Mouse (Mus musculus): Measurements from ENCODE around the gene Togaram2.

Togaram2 gene

DNA sequence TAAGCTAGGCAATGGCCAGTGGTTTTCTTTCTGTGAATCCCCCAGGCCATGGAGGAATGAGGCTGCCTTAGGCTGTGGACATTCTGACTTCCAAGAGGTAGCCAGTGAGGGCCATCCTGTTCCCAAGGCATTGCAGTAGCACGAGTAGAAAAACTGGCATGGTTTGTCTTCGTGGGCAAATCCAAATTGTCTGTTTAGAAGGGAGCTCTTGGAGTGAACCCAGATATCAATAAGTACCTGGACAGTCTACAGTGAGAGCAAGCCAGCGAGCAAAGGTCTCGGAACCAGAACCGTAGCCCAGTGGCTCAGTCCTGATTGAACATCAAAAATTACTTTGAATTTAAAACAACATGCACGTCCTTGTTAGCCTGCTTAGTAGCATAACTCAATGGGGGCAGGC lies 10.2 kb downstream of the Togaram2 start:
- DNase-seq, result no peak

DNA sequence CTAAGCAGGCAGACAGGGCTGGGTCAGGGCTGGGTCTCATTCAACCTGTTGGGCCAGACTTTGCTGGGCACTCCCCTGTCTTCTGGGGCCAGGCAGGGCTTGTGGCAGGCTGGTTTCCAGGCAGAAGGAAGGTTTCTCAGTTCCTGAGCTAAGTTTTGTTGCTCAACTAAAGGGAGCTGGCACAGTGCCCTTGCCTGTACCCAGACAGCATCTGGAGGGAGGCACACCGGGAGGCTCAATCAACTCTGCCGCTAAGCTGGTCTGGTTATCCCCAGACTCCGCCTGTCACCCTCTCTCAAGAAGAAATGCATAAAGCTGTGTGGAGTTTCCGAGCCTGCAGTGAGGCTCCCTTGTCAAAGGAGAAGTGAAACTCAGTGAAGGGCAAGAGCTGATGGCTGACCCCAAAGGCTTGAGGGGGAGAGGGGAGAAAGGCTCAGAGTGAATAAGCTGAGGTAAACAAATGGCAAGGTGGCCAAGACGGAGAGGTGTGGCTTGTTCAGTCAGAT lies 11.1 kb downstream of the Togaram2 start:
- DNase-seq, result no peak

DNA sequence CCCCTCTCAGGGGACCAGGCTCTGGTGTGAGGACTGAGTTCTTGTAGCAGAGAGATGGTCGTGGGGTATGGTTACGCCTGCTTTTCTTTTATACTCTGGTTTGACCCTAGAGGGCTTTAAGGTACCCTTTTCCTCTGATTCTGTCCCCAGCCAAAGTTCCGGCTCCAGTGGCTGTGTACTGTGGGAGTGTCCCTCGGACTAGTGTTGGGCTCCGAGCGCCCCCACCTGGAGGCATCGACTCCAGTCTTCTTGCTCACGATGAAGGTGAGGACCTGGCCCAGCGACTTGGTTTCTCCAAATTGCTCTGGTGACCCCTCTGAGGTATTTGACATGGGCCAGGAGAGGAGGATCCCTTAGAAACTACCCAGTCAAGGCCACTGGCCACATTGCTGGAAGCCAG lies 14.4 kb downstream of the Togaram2 start:
- no peak for DNase-seq

DNA sequence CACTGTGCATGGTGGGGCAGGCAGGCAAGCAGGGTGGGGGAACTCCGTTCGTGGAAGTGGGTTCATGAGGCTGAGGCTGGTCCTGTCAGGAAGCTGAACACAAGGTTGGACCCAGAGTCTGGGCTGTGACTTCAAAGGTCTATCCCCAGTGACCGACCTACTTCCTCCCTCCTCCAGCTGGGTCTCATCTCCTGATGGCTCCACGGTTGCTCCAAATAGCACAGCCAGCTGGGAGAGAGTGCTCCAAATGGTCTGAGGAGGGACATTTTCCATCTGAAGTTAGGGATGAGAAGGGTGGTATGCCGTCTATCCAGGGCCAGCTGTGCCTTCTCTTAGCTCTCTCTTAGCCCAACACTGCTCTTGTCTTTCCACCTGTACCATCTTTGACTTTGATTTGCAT lies 16.8 kb downstream of the Togaram2 start:
- DNase-seq, result no peak

DNA sequence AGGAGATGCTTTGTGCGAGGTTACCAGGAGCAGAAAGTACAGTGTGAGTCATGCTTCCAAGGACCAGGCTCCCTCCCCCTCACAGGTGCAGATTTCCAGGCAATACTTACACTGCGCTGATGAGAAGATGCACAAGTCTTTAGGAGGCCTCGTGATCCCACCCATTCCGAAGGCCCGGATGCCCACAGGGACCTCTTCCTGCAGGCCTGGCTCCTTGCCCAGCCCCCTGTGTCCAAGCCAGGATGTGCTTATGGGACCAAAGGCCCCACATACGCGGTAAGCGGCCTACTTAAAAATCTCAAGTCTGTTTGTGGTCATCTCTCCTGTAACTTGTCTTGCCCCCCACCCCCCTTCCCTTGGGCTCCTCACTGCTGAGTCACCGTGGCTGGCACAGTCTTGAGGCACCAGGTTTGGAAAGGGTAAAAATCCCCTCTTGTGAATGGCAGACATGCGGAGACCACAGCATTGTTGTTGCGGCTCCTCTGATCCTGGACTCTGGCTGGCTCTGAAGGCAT lies 18.4 kb downstream of the Togaram2 start:
- peak in 1 of 2 experiments; percentile 50 for DNase-seq

DNA sequence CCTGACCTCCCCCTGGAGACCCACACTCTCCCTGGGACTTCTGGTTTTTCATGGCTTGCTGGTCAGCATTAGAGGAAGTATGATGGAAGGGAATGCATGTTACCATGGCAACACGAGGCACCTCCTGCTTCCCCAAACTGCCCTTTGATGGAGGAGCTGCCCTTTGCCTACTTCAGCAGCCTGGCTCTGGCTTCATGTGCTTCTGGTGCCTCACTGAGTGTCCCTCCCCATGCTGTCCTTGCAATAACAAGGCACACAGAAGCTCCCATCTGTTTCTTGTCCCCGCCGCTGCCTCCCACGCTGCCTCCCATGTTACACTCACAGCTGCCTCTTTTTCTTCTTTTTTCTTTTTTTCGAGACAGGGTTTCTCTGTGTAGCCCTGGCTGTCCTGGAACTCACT lies 20.3 kb downstream of the Togaram2 start:
- DNase-seq, result no peak

DNA sequence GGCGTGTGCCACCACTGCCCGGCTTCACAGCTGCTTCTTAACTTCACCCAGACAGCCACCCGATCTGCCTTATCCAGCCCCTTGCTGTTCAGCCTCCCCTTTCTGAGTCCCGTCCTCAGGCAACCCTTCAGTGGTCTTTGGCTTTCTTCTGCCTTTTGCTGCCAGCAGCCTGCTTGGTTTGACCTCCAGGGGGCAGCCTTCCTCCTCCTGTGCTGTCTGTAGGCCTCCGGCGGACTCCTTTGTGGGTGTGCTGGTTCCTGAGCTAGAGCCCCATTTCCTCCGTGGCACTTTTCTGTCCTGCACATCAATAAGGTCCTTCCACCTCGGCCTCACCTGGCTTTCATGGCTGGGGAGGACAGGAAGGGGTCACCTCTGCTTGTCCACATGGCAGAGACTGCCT lies 20.7 kb downstream of the Togaram2 start:
- DNase-seq, result peak in 1 of 2 experiments; percentile 47

DNA sequence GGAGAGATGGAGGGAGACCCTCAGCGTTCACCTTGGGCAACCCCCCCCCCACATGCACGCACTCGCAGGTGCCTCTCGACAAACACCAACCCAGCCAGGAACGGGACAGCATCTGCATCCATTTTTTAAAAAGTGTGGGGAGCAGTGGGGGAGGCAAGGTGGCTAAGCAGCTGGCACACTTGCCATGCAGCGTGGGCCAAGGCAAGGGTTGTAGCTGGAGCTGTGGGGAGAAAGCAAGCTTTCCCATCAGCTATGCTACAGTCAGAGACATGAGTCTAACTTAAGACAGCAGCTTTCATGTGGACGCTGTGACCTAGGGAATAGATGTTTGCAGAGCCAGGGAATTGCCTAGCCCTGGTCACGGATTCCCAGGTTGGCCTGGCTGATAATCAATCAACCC lies 22.1 kb downstream of the Togaram2 start:
- DNase-seq, result no peak

DNA sequence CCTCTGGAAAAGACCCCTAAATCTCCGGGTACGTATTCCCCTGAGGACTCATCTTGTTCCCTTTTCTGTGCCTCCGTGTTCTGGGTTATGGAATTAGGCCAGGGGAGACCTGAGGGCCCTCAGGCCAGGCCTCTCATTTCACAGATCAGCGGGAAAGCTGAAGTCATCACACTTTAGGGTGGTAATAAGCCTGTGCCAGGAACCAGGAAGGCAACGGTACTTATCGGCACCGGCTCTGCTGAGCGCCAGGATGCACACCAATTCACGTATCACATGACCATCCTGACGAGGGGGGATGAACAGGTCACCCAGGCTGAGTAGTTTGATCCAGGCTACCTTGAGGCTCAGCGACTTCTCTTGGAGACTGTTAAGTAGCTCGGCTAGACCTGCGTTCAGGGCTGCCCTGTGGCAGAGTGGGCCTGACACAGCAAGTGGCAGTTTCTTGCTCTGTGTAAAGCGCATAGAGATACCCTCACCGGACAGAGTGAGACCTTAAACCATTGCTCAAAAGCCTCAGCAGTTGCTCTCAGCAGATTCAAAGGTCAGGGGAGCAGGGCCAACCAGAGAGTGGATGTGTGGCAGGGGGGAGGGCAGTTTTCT lies 22.8 kb downstream of the Togaram2 start:
- no peak for DNase-seq

DNA sequence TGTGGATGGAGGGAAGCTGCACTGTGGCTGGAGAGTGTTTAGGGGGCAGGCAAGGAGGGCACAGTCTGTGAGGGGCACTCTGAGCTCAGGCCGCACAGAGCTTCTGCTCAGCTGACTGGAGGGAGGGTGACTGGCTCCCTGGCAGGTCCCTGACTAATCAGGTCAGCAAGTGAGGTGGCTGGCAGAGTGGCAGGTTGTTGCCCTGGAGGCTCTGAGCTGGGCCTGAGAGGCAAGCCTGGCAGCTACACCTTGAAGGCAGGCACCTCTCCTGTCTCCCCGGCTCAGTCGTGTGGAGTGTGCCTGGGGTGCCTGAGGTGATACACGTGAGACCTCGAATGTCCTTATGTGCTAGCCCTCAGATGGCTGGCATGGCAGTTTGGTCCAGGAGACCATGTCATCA lies 23.3 kb downstream of the Togaram2 start:
- DNase-seq, result no peak

DNA sequence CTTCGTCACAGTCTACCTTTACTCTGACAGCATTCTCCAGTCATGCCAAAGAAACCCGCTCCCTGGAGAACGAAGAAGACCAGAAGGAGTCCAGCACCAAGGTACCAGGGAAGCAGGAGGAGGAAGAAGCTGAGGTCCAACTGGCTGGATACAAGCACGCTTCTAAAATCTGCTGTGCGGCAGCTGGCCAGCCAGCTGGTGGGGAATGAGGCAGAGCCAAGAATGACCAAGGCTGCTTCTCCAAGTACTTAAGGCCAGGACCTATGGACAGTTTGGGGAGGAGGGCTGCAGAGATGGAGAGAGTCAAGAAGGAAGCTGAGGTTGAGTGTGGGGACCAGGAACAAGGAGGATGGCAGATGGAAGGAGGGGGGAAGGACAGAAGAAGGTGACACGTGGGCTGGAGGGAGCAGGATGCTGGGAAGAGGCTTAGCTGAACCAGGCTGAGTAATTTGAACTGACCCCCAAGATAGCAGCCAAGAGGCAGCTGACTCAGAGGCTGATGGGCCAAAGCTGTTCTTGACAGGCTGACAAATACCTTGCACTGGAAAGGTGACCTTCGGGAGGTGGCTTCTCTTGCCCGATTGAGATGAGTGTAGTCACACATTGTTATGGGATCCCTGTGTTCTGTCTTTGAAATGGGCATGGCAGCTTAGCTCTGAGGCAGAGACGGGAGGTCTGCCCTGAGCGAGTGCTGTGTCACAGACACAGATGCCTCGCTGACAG lies 25.0 kb downstream of the Togaram2 start:
- peak; percentile 54 to 64 for DNase-seq

DNA sequence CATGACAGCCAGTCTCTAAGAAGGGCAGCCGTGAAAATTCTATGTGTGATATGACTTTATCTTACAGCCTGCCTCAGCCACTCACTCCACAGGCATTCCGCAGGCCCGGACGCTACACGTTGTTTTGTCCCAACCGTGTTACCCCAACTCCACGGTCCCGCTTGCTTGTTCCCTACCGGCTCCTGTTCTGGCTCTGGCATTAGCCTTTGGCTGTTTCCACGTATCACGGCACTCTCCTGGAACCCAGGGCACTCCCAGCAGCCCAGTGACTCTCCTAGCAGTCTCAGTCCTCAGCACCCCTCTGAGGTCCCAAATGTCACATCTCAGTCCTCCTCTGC lies 25.5 kb downstream of the Togaram2 start:
- no peak for DNase-seq

DNA sequence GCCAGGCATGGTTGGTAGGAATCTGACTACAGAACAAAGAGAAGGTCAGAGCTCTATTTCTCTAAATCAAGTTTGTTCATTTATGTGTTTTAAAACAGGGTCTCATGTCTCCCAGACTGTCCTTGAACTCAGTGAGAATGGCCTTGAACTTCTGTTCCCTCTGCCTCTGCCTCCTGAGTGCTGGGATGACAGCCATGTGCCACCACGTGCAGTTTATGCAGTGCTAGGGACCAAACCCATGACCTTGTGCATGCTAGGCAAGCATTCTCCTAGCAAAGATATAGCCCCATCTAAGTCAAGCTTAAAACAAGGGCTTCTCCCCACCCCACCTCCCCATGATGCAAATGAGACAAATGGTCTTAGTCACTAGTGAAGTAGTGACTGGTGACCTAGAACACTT lies 32.1 kb downstream of the Togaram2 start:
- no peak for DNase-seq

DNA sequence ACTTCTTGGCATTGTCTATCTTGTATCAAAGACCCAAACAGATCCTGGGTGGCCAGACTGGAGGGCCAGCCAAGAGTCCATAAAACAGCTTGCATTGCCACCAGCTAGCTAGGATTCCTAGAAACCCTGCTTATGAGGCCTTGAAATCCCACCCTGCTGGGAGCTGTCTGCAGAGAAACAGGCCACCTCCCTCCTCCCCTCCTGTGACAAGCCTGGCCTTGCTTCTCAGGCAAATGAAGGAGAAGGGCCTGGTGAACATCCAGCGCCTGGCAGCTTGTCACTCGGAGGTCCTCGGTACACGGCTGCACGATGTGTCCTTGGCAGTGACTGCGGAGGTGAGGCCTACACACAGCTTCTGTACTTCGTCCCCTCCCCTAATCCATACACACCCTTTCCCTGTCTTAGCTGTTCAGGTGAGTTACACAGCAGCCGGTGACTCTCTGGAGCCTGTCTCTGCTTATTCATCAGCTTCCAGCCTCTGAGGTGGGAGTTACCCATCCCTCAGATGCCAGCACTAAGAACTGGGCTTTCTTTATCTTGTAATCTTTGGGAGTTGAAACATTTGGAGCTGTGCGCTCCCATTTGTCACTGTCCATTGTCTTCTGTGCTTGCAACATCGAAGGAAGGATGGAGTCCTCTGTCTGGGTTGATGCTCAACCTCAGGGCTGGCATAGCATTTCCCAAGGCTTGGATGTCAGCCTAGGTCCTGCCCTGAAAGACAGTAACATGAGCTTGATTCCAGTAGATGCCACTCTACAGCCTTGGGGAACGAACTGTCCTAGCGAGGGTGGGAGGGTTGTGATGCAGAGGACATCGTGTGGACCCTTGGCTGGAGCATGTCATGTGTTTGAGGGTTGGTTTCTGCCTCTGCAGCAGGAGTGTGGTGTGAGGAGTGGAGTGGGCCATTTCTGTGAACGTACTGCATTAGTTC lies 32.8 kb downstream of the Togaram2 start:
- DNase-seq, result peak in 1 of 2 experiments; percentile 22

DNA sequence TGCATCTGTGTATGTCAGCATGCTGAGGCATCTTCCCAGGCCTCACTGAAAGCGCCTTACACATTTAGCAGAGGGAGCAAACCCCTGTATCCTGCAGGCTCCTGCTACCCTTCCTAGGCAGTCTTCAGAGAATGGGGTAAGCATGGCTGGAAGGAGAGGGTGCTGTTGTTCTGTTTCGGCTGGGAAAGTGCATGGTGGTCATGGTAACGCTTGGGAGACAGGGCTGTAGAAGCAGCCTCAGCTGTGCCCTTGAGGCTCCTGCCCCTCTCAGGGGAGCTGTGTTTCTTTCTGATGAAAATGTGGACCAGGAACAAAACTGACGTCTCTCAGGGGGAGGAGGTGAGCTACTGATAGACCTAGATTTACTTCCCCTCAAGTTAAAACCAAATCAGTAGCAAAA lies 34.7 kb downstream of the Togaram2 start:
- no peak for DNase-seq

DNA sequence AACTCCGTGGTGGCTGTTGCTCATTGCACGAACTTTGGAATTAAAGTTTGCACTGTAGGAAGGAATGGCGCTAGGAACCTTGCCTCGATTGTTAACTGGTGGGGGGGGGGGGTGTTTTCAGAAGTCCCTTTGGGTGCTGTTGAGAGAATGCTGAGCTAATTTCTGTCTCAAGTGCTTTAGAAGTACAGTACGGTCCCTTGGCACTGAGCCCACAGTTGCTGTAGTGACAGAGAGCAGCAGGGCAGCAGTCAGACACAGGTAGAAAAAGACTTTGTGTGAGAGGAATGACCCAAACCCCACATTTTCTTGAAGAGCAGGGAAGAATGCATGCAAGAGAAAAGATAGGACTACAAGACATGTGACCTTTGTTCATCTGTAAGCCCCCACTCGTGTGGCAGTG lies 39.2 kb downstream of the Togaram2 start:
- peak in 1 of 2 experiments; percentile 47 for DNase-seq

DNA sequence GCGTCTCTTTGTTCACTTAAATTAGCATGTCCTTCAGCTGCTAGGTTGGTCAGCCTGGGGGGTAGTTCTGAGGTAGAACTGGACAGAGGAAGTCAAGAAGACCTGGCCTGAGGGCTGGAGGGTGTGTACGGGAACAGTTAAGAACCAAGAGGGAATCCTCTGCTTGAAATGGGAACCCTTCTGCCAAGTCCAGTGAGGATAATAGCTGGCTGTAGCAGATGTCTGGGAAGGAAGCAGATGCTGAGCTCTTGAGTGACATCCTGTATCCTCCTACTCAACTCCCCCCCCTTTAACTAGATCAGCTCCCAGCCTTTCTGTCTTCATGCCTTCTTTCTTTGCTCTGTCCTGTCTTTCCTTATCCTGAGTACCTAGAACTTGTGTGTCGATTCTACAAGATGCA lies 42.0 kb downstream of the Togaram2 start:
- no peak for DNase-seq

DNA sequence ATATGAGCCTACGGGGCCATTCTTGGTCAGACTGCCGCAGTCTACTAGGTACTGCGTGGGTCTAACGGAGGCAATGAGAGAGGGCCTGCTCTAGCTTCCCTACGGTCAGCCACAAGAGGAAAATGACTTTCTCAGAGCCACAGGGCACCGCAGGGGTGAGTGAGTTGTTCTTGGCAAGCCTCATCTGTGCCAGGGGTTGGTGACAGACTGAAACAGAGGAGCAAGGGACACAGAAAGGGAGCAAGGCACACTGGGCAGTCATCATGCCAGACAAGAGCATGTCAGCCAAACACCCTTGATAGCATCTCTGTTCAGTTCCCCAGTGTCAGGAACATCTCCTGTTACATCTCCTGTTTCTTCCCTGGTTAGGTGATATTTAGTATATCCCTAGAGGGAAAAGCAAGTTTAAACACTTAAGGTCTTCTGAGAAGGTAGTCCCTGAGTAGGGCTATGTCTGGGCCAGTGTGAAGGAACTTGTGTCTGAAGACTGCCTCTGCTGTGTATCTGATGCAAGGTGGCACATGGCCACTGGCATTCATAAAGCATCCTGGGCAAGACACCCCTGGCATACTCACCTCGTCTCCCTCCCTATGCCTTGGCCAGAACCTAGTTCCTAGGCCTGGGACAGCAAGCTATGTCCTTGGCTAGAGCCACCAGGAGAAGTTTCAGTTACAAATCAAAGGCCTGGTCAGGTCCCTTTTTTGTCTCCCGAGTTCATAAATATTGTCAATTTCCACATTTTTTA lies 45.0 kb downstream of the Togaram2 start:
- no peak for DNase-seq

DNA sequence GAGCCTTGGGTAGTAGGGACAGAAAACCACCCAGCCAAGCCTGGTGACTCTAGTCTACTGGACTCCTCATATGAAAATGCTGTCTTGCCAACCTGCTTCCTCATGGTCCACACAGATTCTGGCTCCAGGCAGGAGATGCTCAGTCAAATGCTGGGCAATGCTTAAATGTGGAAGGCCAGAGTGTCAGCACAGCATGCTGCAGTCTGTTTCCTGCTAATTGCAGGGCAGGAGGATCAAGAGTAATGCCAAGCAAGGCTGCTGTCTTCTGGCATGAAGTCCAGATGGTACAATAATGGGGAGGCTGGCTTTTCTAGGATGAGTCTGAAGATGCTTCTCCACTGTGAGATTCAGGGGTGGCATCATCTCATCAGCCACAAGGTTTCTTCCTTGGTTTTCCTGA lies 47.4 kb downstream of the Togaram2 start:
- peak; percentile 80 to 85 for DNase-seq

DNA sequence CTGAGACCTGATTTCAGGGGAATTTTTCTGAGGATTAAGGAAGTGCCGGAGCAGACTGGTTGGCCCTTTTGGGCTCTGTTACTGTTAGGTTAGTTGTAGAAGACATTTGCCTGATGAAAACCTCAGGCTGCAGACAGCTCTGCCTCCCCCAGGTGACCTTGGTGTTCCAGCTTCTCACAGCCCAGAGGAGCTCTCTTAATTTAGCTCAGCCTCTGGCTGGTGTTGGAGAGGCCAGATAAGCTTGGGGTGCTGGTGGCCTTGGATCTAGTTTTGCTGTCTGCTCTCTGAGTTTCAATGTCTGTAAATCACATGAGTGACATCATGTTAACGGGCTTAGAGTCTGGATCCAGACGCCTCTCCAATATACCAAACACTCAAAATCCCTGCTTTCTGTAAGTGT lies 48.0 kb downstream of the Togaram2 start:
- no peak for DNase-seq

DNA sequence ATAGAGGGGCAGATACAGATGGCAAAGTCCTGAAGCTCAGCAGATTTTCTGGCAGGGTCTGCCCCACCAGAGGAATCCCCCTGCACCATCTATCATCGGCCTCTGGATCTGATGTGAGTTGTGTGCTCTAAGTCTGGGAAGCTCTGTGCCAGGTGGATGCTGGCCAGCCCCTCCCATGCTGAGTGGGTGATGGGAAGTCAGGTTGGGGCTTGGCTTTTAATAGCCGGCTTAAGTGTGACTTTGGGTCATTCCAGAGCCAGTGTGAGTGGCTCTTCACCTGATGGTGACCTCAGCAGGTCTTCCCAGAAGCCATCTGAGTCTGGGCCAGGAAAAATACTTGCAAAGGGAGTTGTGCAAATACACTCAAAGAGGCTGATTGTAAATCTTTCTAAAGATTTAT lies 57.6 kb downstream of the Togaram2 start:
- peak; percentile 55 to 61 for DNase-seq

DNA sequence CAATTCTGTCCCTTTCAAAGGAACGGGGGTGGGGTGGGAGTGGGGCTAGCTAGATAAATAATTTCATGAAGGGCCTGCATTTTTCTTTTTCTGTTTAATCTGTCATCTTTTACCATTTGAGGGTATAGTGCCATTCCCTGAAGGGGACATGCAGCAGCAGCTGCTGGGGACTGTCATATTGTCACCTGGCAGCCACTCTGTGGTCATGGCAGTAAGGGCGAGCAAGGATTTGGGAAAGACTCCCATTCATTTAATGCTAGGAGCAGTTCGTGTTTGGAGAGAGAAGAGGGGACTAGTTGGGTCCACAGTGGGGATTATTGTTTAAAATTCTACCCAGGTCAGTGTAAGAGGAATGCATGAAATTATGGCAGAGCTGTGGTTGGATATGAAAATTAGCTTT lies 63.4 kb downstream of the Togaram2 start:
- DNase-seq, result no peak

DNA sequence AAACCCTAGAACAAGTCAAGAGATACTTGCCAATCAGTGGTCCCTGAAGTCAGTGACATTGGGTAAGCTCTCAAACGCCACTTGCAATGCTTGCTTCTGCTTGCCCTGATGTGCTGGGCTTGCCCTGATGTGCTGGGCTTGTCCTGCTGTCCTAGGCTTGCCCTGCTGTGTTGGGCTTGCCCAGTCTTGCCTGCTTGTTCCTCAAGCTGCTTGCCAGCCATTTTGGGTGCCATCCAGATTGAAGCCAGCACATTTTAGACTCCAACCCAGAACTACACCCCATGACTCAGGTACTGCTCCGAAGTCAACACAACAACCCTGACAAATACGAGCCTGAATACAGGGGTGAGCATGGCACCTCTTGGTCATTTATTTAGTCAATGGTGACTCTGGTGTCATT lies 69.1 kb downstream of the Togaram2 start:
- DNase-seq, result no peak
